Mouse (Mus musculus) lung, postnatal 36 days (tissue): Measurements from ENCODE around the gene Glrx2.
"Not testable (repeated sequence)": the region's sequence is repeated elsewhere in the genome, so short reads cannot be mapped to it uniquely, and the experiment has no call there.

ENCODE experiments used
- DNase-seq: peaks from one replicate; pipeline ENCODE4 v3.0.0; 2022; ENCODE audit warnings: mixed read lengths

Gene Glrx2

DNA sequence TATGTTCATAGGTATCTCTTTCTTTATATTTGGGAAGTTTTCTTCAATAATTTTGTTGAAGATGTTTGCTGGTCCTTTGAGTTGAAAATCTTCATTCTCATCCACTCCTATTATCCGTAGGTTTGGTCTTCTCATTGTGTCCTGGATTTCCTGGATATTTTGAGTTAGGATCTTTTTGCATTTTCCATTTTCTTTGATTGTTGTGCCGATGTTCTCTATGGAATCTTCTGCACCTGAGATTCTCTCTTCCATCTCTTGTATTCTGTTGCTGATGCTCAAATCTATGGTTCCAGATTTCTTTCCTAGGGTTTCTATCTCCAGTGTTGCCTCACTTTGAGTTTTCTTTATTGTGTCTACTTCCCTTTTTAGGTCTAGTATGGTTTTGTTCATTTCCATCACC, at the start of gene Glrx2:
Gene Glrx2 (plus strand): TSS at position 301 of the 400 bp plus-strand sequence.
- DNase-seq = not testable (repeated sequence)

DNA sequence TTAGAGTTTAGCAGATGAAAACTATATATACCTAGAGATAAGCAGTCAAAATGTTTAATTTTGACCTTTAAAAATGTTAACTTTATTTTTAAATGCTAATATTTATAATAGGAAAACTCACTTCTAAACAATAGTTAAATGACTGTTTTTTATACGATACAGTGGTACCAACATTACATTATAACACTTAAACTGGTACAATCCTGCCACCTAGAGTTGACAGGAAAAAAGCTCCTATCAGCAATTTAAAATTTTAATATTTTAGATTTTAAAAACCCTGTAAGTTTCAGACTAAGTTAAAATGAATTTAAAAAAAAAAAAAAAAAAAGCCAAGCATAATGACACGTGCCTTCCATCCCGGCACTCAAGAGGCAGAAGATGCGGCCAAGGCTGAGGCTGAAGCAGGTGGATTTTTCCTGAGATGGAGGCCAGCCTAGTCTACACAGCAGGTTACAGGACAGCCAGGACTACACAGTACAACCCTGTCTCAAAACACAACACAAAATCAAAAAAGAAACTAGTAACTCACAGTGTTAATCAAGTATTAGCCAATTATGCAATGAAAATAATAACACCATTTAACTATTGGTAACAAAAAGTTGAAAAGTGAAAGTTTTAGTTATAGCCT, 40.3 kb upstream of the Glrx2 start:
- DNase-seq = no peak

DNA sequence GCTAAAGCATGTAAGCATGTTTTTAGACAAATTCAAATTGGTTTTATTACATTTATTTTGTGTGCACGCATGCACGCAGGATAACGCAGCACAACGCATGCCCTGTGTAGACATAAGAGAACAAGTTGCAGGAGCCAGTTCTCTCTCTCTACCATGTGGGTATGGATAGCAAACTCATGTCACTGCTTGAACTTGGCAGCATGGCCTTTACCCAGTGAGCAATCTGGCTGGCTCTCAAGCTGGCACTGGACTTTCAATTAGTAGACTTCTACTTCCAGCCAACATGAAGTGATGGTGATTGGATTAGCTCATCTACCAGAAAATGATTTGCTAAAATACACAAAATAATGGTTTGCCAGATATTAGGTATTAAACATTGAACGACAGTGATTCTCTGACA, 35.0 kb upstream of the Glrx2 start:
- DNase-seq = no peak

DNA sequence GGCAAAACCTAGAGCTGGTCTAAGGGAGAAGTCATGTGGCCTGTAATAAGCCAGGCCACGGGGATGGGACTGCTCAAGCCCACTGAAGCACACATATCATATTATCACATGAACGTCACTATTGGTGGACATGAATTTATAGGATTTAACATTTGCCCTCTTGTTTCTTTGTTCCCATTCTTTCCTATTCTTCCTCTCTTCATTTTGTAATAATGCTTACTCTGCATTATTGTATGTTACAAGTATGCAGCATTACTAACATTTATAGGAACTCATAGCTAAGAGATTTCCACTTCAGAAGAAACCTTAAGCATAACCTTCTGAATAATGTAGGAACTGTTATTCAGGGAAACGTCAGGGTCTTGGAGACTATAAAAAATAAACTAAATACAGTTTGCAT, 31.3 kb upstream of the Glrx2 start:
- DNase-seq = no peak

DNA sequence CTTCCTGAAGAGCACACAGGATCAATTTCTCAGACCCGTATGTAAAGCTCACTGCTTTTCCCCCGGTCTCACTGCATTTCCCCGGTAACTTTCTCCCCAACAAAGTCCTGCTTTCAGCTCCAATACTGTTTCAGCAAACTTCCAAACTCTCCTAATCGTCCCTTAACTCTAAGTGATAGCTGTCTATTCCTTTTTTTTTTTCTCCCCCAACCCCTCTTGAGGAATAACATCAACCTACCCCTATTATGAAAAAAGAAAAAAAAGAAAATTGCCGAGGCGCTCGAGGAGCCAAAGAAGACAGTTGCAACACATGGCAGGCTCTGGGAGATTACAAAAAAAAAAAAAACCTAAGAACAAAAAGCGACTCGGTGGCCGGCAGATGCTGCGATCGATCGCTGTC, 14.4 kb upstream of the Glrx2 start:
- DNase-seq = no peak

DNA sequence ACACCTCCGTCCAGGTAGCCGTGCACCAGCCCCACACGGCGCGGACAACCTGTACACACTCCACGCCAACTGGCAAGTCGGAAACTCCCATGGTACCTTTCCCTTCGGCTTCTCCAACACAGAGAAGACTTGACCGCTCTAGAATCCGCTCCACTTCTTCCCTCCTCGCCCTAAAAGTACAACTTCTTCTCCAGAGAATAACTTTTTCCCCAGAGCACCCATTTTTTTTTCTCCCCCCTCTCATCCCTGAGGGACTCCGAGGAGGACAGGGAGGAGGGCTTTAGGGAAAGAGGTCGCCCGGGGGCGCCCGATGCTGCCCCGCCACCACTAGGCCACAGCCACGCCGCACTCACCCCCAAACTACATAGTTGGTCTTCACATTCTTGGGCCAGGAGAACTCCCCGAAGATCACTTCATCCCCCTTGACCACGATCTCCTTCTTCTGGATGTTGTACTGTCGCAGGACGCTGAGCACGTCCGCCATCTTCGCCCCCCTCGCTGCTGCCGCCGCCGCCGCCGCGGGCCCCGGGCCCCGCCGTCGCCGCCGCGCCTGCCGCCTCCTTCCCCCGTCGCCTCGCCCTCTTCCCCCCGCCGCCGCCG, 13.9 kb upstream of the Glrx2 start:
- peak; percentile 49 for DNase-seq

DNA sequence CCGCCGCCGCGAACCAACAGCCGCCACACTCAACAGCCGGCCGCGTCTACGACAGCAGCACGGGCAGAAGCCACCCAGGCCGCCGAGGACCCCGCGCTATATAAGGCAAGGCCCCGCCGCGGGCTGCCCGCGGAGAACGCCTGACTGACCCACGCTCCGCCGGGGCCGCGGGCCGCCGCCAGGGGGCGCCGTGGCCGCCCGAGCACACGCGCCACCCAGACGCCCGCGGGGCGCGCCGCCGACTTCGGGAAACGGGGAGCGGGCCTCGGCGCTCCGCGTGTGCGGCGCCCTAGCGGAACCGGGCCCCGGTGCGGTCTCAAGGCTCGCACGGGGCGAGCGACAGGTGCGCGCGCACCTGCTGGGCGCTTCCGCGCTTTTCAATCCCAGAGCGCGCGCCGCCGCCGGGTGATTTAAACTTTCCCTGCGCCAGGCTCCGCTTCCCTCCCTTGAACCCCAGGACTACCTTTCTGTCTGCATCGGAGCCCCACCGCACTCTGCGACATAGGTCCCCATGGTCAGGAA, 13.3 kb upstream of the Glrx2 start, which contains the start of gene Cdc73:
Gene Cdc73 (minus strand): TSS at position 153 of the 522 bp plus-strand sequence.
- peak; percentile 95 for DNase-seq

DNA sequence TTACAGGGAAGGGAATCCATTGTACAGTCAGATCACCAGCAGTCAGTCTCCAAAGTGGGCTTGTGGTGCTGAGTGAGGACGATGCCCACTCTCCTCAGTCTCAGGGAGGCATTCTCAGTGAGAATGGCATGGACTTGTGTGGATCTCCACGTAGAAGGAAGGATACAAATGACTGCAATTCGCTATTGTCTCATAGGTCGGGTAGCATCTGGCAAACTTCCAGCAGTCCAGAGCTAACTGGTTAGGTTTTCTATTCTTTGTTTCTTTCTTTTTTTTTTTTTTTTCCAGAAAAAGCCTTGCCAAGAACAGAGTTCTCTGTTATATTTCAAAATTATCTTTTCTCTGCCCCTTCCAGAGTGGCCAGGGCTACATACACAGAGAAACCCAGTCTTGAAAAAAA, 9.1 kb upstream of the Glrx2 start:
- no peak for DNase-seq

DNA sequence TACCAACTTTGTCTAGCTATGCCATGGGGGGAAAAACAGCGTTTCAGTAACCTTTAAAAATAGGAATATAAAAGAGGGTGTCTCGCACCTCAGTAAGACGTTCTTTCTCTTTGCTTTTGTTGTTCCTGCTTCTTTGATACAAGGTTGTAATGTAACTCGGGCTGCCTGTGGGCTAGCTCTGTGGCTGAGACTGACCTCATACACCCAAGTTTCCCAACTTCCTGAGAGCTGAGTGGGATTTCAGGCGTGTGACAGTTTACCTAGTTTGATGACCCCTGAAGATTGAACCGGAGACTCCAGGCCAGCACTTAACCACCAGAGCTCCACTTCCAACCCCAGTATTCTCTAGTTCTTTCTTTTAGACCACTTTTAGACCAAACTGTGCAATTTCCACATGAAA, 7.8 kb upstream of the Glrx2 start:
- DNase-seq = peak; percentile 7

DNA sequence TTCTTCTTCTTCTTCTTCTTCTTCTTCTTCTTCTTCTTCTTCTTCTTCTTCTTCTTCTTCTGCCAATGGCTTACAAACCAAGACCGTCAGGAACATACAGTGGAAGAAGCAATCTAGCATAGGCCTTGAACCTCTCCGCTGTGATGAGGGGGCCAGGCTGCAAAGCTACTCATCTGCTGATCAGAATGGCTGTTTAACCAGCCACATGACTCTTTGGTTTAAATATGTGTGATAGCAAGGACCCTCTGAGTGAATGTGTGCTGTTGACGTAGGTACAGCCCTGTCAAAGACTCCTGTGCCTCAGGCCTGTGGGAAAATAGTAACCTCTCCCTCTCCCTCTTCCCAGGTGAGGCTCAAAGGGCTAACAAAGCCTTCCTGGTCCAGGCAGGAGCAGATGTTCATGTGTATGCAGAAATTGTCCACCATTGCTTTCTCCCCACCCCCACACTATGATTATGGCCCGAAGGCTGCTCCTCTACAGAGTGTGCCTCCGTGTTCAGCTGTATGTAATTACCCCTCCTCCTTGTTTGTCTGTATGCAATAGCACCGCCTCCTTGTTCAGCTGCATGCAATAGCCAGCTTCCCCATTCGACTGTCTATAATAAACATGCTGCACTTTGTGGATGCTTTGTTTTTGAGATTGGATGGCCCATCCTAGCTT, 6.0 kb upstream of the Glrx2 start:
- DNase-seq = peak; percentile 14

DNA sequence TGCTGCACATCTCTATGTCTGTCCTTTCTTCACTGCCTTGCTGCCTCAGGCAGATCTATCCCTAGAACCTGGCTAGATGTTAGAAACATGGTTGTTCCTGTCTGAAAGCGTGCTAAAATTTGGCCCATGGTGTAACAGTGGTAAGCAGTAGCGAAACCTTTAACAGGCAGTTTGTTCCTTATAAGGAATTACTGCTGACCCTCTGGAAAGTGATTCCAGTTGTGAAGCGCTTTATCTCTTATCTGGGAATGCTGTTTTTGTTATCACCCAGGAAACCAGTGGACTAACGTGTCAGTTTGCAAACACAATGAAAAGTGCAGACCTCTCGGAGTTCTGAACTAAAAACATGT, 5.5 kb upstream of the Glrx2 start:
- DNase-seq = no peak

DNA sequence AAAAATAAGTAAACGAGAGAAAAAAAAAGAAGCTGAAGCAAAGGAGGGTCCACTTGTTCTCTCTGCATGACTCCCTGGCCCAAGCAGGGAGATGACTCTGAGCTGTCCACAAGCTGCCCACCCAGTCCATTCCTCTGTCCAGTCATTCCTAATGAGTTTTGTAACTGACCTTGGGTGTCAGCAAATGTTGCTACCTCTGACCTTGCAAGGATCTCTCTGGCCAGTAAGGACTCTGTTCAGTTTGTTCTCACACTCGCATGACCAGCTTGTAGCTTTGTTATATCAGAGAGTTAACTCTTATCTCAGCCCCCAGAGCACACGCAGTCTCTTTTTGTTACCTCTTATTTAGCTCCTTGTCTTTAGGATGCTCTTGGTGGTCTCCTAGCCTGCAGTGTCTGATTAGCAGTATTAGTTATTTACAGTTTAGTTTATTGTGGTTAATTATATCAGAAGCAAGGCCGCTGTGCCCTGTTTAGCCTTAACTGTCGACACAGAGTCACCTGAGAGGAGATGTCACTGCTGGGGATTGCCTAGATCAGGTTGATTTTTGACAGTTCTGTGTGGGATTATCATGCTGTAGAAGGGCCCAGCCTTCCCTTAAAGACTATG, 8.4 kb downstream of the Glrx2 start:
- DNase-seq = no peak

DNA sequence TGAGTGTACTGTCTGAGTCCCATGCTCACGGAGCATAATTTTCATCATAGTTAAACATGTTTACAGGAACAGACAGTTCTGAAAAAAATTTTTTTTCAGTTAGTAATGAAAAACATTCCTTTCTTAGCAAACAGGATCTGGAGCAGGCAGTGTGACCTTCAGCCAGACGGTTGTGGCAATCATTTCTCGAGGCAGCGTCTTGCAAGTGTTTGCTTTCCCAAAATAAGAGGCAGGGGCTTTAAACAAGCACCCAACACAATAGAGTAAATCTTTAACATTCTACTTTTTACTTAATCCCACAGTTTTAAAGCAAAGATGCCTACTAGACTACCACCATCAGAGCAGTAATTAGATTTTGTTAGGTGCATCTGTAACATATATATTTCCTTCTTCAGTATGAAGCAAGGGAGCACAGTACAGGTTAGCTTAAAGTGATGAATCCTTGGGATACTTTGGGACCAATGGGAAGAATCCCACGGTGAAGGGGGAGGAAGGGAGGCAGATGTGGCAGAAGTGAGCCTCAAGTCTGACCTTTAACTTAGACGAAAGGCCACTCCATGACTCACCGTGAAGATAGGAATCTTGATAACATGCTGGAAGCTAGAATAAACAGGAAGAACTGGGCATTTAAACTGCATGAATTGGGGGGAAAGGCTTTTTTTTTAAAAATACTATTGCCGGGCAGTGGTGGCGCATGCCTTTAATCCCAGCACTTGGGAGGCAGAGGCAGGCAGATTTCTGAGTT, 11.7 kb downstream of the Glrx2 start:
- no peak for DNase-seq

DNA sequence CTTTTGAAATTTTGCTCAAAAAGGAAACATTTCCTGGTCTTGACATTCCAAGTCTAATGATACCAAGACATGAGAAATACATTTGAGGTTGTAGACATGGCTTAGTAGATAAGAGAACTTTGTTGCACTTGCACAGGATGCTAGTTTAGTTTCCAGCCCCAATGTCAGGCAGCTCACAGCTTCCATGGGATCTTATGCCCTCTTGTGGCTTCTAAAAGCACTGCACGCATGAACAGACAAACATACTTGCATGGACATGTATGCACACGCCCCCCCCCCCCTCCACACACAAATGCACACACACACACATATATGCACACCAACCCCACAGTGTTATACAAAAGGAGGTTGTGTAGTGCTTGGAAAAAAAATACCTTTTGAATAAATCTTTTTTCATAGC, 14.8 kb downstream of the Glrx2 start:
- DNase-seq = peak; percentile 59

DNA sequence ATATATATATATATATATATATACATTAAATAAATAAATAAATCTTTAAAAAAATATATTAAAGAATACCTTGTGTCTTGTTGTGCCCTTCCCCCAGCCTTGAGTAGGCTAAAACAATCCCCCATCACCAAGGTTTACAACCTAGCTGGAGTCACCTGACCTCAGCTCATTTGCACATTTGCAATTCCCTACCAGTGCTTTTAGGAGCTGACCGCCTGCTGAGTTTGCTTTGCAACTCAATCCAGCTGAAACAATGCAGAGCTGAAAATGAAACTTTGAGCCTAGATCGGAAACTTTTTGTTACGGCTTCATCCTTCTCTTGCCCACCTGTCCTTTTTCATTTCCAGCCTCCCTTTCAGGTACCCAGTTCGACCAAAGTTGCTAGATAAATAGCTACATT, 15.6 kb downstream of the Glrx2 start:
- DNase-seq = no peak

DNA sequence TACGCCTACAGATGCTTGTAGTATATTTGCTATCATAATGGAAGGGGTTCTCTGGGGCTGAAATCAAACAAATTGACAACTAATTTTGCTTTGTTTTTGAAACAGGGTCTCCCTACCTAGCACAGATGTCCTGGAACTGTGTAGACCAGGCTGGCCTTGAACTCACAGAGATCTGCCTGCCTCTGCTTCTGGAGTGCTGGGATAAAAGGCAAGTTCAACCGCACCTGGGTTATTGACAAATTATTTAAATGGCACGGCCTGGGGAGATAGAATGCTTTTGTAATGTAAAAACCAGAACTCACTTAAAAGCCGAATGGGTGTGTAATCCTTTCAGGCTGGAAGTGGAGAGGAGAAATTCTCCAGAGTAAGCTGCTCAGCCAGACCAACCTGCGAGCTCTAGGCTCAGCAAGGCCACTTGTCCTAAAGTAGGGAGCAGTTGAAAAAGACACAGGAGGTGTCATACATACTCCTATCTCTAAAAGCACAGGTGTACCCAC, 17.8 kb downstream of the Glrx2 start:
- DNase-seq = no peak

DNA sequence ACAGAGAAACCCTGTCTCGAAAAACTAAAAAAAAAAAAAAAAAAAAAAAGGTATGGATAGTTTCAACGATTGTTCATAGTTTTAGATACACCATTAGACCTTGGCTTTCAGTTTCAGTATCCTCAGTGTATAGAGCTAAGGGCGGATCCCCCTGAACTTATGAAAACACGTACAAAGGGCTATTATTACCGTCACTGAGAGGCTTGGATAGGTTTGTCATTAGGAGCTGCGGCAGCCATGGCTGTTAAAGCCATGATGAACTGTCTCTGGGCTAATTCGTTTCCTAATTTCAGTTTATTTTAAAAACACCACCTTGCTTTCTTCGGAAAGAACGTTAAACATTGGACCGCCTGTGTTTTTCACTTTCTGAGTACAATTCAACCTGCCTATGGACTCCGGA, 22.7 kb downstream of the Glrx2 start:
- DNase-seq = peak; percentile 25

DNA sequence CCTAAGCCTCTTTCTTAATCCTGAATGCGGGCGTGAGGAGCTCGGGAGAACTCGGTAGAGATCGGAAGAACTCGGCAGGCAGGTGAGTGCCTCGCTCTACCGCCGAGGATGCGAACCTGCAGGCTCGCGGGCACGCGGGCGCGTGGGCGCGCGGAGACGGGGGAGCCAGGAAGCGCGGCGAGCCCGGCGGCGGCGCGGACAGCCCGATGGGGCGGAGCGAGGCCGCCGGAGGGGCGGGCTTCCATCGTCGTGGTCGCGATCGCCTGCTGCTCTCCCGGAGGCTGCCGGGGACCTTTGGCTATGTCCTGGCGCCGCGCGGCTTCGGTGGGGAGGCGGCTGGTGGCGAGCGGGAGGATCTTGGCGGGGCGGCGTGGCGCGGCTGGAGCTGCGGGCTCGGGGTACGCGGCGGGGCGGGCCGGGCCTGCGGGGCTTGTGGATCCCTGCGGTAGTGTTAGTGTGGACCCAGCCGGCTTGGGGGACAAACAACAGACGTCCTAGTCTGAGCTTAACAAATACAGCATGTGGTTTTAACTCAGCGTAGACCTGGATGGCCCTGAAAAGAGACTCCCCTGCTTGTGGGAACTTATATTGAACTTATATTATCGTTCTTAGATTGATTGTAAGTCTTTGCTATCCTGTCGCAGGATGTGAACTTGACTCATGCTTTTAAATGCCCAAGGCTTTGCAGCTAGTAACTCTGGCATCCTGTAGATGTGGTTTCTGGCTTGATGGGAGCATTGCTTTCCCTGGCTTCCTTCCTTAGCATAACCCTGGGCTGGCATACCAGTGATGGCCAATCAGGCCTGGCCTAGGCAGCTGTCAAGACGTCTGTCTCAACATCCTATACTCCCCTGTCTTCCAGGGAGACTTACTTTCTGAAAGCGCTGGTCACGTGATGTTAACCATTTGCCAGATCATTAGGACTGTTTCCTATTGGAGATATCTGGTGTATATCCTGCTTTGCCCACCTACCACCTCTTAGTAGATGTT, 23.5 kb downstream of the Glrx2 start:
- peak; percentile 92 for DNase-seq

DNA sequence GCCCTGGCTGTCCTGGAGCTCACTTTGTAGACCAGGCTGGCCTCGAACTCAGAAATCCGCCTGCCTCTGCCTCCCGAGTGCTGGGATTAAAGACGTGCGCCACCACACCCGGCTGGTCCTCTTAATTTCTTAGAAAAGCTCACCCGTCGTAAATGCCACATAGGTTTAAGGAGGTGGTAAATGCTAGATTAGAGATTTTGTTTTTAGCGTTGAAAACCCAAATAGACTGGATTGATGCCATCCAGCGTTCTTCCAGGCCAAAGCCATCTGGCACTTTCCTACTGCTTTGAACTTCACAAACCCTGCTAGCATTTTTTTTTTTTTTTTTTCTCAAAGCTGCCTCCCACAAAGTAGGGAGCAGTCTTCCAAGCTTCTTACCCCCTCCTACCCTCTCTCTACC, 24.4 kb downstream of the Glrx2 start:
- no peak for DNase-seq

DNA sequence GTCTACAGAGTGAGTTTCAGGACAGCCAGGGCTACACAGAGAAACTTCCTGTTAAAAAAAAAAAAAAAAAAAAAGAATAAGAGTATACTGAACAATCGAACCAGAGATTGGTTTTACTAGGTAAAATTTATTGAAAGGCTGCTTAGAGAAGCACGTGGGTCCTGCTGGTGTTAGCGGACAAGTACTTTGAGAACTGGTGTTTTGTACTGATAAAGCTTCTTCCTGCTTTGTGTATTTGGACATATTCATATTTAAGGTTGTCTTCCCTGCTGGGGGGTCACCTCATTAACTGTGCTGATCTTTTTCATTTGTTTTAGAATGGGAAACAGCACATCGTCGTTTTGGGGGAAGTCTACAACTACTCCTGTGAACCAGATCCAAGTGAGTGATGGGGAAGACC, 25.2 kb downstream of the Glrx2 start:
- no peak for DNase-seq

DNA sequence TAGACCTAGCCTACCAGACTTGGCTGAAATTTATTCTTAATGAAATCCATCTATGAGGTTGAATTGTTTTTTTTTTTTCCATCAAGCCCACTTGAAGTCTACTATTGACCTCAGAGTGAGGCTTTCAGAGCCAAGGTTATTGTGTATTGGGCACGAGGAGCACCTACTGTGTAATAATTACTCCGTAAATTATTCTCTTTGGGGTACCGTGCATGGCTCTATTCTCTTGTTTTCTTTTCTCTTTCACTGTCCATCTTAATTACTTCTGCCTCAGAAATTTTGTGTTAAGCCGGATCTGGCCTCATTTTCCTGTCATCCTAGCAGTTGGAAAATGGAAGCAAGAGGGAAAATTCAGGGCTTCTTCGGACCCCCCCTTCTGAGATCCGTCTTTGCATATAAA, 26.0 kb downstream of the Glrx2 start:
- DNase-seq = no peak

DNA sequence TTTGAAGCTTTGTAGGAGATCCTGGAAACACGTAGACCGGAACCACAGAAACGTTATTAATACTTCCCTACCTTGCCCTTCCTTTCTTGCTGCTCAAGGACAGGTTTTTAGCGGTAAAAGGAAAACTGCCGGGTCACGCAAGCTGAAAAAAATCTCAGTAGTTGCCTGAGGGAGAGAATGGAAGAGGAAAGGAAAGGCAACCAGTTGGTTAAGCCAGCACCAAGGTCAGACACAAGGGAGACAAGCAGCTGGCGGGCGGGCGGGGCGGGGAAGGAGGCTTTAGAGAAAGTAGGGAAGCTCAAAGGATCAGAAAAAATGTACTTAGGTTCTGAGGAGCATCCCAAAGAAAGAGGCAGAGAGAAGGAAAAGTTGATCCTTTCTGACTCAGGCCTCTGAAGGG, 29.7 kb downstream of the Glrx2 start:
- no peak for DNase-seq
